Mouse (Mus musculus): ENCODE data around the gene Tmem185b. TPM values are rescaled to one million over a fixed set of nuclear protein-coding genes. Genes with fewer than 3 reads are reported as not detected.

Tmem185b gene
- total and polyA plus RNA-seq, 3 experiments = 25.2 to 35.8 TPM; not detected in 1

DNA sequence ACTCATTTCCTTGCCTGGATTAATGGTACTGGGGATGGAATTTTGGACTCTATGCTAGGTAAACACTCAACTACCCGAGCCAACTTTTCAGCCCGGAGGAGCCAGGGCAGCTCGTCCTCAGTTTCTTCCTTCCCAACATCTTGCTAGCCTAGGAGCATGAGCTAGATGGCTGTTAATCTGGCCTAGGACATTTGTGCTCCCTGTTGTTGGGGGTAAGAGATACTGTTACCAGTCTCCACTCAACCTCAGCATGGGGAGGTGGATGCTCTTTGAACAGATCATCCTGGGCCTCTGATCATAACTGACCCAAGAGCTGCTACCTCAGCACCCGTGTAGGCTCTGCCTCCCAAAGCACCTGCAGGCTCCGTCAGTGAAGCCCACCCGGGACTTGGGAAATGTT, 17.4 kb downstream of the Tmem185b start:
- H3K27ac ChIP-seq (ENCODE audit: control insufficient read depth, low read depth, low read length) = no peak overlapping the region
- H3K4me1 ChIP-seq (ENCODE audit: control insufficient read depth in 1 of 2, insufficient read depth in 2 of 2, low read length in 2 of 2) = no peaks in the 10 kb centered on the region
- no peaks in the 10 kb centered on the region for H3K79me2 ChIP-seq (ENCODE audit: control insufficient read depth, insufficient read depth, low read length, poor library complexity)
- no peaks in the 10 kb centered on the region for H3K9me3 ChIP-seq (replicated peaks; ENCODE audit: insufficient read depth, low read length)
- H3K27me3 ChIP-seq (ENCODE audit: control insufficient read depth in 1 of 2, insufficient read depth in 2 of 2, low read length in 2 of 2) = no peaks in the 10 kb centered on the region
- no peak overlapping the region for H3K4me3 ChIP-seq (ENCODE audit: control insufficient read depth in 1 of 2, insufficient read depth in 1 of 2, low read depth in 2 of 2, low read length in 2 of 2)
- no peaks in the 10 kb centered on the region; a peak in 1 of 4 replicates for H3K36me3 ChIP-seq (ENCODE audit: control insufficient read depth in 1 of 2, insufficient read depth in 2 of 2, low read length in 2 of 2)
- TF ChIP-seq GATA1 (IDR thresholded peaks at IDR 0.05; ENCODE audit: low read depth, low read length) = no peak
- TF ChIP-seq MEF2A (IDR thresholded peaks at IDR 0.05; ENCODE audit: extremely low read depth, insufficient replicate concordance, low read depth, low read length, poor library complexity, severe bottlenecking) = no peak
- TF ChIP-seq ZNF384 (IDR thresholded peaks at IDR 0.05; ENCODE audit: low read depth, low read length) = no peak
- TF ChIP-seq CTCF (IDR thresholded peaks at IDR 0.05 in 2 of 3, conservative IDR thresholded peaks at IDR 0.05 in 1 of 3; ENCODE audit: control insufficient read depth in 1 of 3, insufficient read depth in 1 of 3, low read depth in 2 of 3, low read length in 3 of 3, poor library complexity in 1 of 3, severe bottlenecking in 1 of 3) = no peak
- TF ChIP-seq BHLHE40 (IDR thresholded peaks at IDR 0.05; ENCODE audit: borderline replicate concordance, low read depth, low read length) = no peak
- TF ChIP-seq GABPA (IDR thresholded peaks at IDR 0.05; ENCODE audit: low read depth, low read length) = no peak
- no peak for TF ChIP-seq E2F4 (IDR thresholded peaks at IDR 0.05; ENCODE audit: borderline replicate concordance, low read depth, low read length)
- TF ChIP-seq JUND (IDR thresholded peaks at IDR 0.05; ENCODE audit: low read depth, low read length) = no peak
- no peak for TF ChIP-seq NELFE (IDR thresholded peaks at IDR 0.05; ENCODE audit: low read depth, low read length)
- no peak overlapping the region for H3K9ac ChIP-seq (ENCODE audit: control insufficient read depth, low read depth, low read length, poor library complexity, severe bottlenecking)
- DNase-seq (ENCODE audit: low read depth, low spot score) = no peak

DNA sequence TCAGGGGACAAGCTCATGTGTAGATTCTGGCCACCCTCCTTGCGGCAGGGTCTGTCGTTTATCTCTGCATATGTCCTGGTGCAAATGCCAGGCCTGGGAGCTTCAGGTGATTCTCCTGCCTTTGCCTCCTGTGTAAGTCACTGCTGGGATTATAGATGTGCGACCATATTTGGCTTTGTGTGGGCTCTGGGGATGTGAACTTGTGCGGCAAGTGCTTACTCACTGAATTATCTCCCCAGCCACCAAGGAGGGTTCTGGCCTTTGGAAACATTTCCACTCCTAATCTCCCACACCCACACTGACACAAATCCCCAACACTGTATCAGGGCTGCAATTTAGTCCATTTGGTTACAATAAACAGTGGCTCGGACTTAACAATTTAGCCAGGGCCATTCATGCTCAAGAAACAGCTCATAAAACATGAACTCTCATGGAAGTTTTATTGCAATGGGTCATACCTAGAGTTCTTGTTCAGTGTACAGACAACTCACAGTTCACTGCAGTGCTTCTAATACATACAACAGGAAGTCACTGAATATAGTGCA, 18.7 kb downstream of the Tmem185b start:
- Histone ChIP-seq H3K4me1 (ENCODE audit: control insufficient read depth in 1 of 2, insufficient read depth in 2 of 2, low read length in 2 of 2) (no peaks in the 10 kb centered on the region), H3K36me3 (ENCODE audit: control insufficient read depth in 1 of 2, insufficient read depth in 2 of 2, low read length in 2 of 2) (no peaks in the 10 kb centered on the region; a peak in 1 of 4 replicates), H3K9me3 (replicated peaks; ENCODE audit: insufficient read depth, low read length) (no peaks in the 10 kb centered on the region), H3K27ac (ENCODE audit: control insufficient read depth, low read depth, low read length) (no peak overlapping the region), H3K79me2 (ENCODE audit: control insufficient read depth, insufficient read depth, low read length, poor library complexity) (no peaks in the 10 kb centered on the region), H3K9ac (ENCODE audit: control insufficient read depth, low read depth, low read length, poor library complexity, severe bottlenecking) (no peak overlapping the region), H3K27me3 (ENCODE audit: control insufficient read depth in 1 of 2, insufficient read depth in 2 of 2, low read length in 2 of 2) (no peaks in the 10 kb centered on the region), H3K4me3 (ENCODE audit: control insufficient read depth in 1 of 2, insufficient read depth in 1 of 2, low read depth in 2 of 2, low read length in 2 of 2) (no peak overlapping the region)
- no peak for TF ChIP-seq SMC3 (IDR thresholded peaks at IDR 0.05; ENCODE audit: low read depth, low read length)
- TF ChIP-seq ZKSCAN1 (IDR thresholded peaks at IDR 0.05; ENCODE audit: low read depth, low read length) = no peak
- TF ChIP-seq MAZ (IDR thresholded peaks at IDR 0.05; ENCODE audit: low read depth, low read length) = no peak
- TF ChIP-seq CHD2 (IDR thresholded peaks at IDR 0.05; ENCODE audit: low read length) = no peak
- TF ChIP-seq MAX (IDR thresholded peaks at IDR 0.05; ENCODE audit: low read length) = no peak
- TF ChIP-seq MEF2A (IDR thresholded peaks at IDR 0.05; ENCODE audit: extremely low read depth, insufficient replicate concordance, low read depth, low read length, poor library complexity, severe bottlenecking) = no peak
- no peak for TF ChIP-seq TBP (IDR thresholded peaks at IDR 0.05; ENCODE audit: low read depth, low read length)
- no peak for TF ChIP-seq CHD1 (IDR thresholded peaks at IDR 0.05; ENCODE audit: low read depth, low read length)
- TF ChIP-seq JUND (IDR thresholded peaks at IDR 0.05; ENCODE audit: low read depth, low read length) = no peak
- no peak for TF ChIP-seq ZC3H11A (IDR thresholded peaks at IDR 0.05; ENCODE audit: low read depth, low read length)
- no peak for TF ChIP-seq ELF1 (IDR thresholded peaks at IDR 0.05; ENCODE audit: low read depth, low read length)
- no peak for TF ChIP-seq ETS1 (IDR thresholded peaks at IDR 0.05; ENCODE audit: low read depth, low read length)
- no peak for TF ChIP-seq RCOR1 (IDR thresholded peaks at IDR 0.05; ENCODE audit: low read depth, low read length)
- no peak for TF ChIP-seq POLR2AphosphoS5 (IDR thresholded peaks at IDR 0.05; ENCODE audit: borderline replicate concordance, low read depth, low read length)
- TF ChIP-seq POLR2AphosphoS2 (IDR thresholded peaks at IDR 0.05; ENCODE audit: low read length) = no peak
- no peak for TF ChIP-seq MYB (IDR thresholded peaks at IDR 0.05; ENCODE audit: low read depth, low read length)
- DNase-seq (ENCODE audit: low read depth, low spot score) = no peak
